19 mouse cellular contexts compared by ENCODE assay signal in the genomic region with DNA sequence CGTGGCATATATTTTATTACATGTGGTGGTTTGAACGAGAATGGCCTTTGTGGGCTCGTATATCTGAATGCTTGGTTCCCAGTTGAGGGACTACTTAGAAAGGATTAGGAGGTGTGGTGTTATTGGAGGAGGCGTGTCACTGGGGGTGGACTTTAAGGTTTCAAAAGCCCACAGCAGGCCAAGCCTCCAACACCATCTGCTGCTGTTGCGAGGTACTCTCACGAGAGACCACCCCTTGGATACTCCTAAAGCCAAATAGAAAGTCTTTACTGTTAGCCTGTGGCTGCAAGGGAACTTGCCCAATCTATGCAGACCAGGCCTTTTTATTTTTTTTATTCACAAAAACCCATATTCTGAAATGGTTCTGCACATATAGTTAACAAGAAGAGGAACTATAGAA.
"Had no signal": no experiment of that assay in that cellular context is flagged by ENCODE, and none has a peak within 500 bp of the region (broad histone marks: within the 10 kb centered on the region; RNA-seq: fewer than 3 reads in every experiment).

No protein-coding gene starts in this region.

- ATAC-seq: midbrain, embryonic 13.5 days; midbrain, embryonic 16.5 days had no signal

- H3K27me3 ChIP-seq: megakaryocyte, embryonic 14.5 days; midbrain, embryonic 13.5 days; neural tube, embryonic 13.5 days; neural tube, embryonic 15.5 days had no signal

- H3K9ac ChIP-seq: lung, embryonic 14.5 days; midbrain, embryonic 13.5 days; neural tube, embryonic 13.5 days; neural tube, embryonic 15.5 days had no signal

- H3K4me1 ChIP-seq: midbrain, embryonic 13.5 days; neural tube, embryonic 15.5 days had no signal

- H3K4me3 ChIP-seq: megakaryocyte, embryonic 14.5 days; midbrain, embryonic 13.5 days; myocyte; neural tube, embryonic 13.5 days; neural tube, embryonic 15.5 days had no signal

- DNase-seq: lung, adult 18-20 months; lung, embryonic 14.5 days; lung, postnatal 10 days; lung, postnatal 4 days; retina, postnatal 1 day; right cerebral cortex, adult 18-20 months; right cerebral cortex, postnatal 25 days; right cerebral cortex, postnatal 4 days; spleen, adult 18-20 months; thymus, adult 18-20 months; thymus, postnatal 14 days; thymus, postnatal 36 days had no signal

- H3K27ac ChIP-seq: midbrain, embryonic 13.5 days; neural tube, embryonic 13.5 days; neural tube, embryonic 15.5 days had no signal

- H3K4me2 ChIP-seq: lung, embryonic 14.5 days; midbrain, embryonic 11.5 days; midbrain, embryonic 13.5 days; neural tube, embryonic 13.5 days; neural tube, embryonic 15.5 days had no signal

- H3K9me3 ChIP-seq: megakaryocyte, embryonic 14.5 days; midbrain, embryonic 13.5 days; neural tube, embryonic 13.5 days; neural tube, embryonic 15.5 days had no signal
